Mouse (Mus musculus): ENCODE measurements around the gene Polr2j.

Polr2j gene

DNA sequence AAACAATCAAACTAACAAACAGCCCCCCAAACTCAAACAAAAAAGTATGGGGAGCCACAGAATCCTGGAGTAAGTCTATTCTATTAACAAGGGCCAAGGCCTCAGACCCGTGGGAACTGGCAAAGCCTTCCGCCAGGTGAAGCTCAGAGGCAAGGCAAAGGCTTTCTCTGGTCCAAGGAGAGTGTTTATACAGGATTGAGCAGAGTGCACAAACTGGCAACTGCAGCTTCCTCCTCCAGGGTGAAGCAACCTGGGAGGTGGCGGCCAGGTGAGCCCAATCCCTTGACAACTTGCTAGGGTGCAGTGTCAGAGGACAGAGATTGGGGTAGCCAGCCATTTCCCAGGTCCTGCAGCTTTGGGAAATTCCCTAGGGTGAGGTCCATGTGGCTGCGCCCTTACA is 50.9 kb downstream of the Polr2j start:
- no peak for DNase-seq (ENCODE audit: low spot score in 2 of 2)

- DNase-seq (ENCODE audit: low spot score in 2 of 2): no peak
Observed at GRCm38 (mm10) chr5:136168071-136168470, 51.6 kb downstream of the Polr2j start.

DNA sequence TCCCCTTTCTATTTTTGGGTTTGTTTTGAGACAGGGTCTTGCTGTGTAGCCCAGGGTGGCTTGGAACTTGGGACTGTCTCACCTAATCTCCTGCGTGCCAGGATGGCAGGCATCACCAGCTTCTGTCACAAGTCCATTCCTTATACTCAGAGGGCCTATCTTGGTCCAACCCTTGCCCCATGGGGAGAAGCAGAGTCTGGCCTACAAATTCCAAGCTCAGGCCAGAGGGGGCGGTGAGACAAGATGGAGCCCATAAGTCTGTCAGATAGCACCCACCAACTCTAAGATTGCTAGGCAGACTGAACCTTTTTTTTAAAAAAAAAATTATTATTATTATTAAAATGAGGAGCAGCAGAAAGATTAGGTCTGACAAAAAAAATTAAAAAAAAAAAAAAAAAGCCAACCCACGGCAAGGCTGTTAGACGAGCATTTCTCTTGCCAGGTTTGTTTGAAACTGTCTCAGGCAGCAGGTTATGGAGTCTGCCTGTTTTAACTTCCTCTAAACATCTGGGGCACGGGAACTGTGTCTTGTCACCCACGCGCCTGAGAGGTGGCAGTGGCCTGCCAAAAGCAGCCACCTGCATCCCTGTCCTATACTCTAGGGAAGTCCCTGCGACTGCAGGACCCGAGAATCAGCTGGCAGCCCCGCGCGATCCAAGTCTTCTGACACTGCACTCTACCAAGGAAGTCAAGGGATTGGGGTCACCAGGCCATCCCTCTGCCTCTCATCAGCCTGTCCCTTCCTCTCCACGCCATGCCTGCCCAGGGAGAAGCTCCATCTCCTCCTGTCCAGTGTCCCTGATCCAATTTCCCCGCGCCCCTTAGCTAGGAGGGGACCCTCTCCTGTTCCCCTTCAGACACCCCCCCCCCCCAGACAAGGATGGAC is 53.4 kb downstream of the Polr2j start:
- DNase-seq (ENCODE audit: low spot score in 2 of 2): peak in 1 of 2 experiments; percentile 55

- DNase-seq (ENCODE audit: low spot score in 2 of 2): peak; percentile 63 to 88
Observed at GRCm38 (mm10) chr5:136170512-136171362, 54.3 kb downstream of the Polr2j start, which contains the start of gene Orai2. Gene Orai2 (minus strand): TSS chr5:136170713.

- peak in 1 of 2 experiments; percentile 27 for DNase-seq (ENCODE audit: low spot score in 2 of 2)
Observed at GRCm38 (mm10) chr5:136171363-136172341, 55.2 kb downstream of the Polr2j start.
